Mouse (Mus musculus): ENCODE results near the gene Rit1. TPM values are rescaled to one million over a fixed set of nuclear protein-coding genes. Genes with fewer than 3 reads are reported as not detected.

The Rit1 gene
- total and polyA plus RNA-seq, 3 experiments, result 18.4 to 28.7 (median 23.7) TPM

- H3K4me1 ChIP-seq (ENCODE audit: control insufficient read depth in 1 of 2, insufficient read depth in 2 of 2), result no peaks in the 10 kb centered on the region
- H3K4me3 ChIP-seq (replicated peaks in 1 of 3; ENCODE audit: low read depth in 2 of 3, low read length in 2 of 3, poor library complexity in 1 of 3), result no peak overlapping the region
- in situ Hi-C loops (cut with MboI; ENCODE audit: low pct_ligation_motif_present, low pct_unique_long_range_greater_than_20kb, low sequenced_read_pairs), result no loop called here
- TF ChIP-seq CHD1 (IDR thresholded peaks at IDR 0.05; ENCODE audit: low read depth, low read length) (no peak), ETS1 (conservative IDR thresholded peaks at IDR 0.05; ENCODE audit: low read depth, low read length) (no peak), MAFK (IDR thresholded peaks at IDR 0.05; ENCODE audit: insufficient replicate concordance, low read length) (no peak), E2F4 (IDR thresholded peaks at IDR 0.05; ENCODE audit: insufficient replicate concordance, low read depth, low read length) (no peak), CTCF (conservative IDR thresholded peaks at IDR 0.05 in 1 of 2, IDR thresholded peaks at IDR 0.05 in 1 of 2; ENCODE audit: low read depth in 2 of 2, low read length in 2 of 2) (no peak), RCOR1 (conservative IDR thresholded peaks at IDR 0.05; ENCODE audit: low read depth, low read length) (no peak), UBTF (IDR thresholded peaks at IDR 0.05; ENCODE audit: low read depth, low read length) (no peak), NELFE (IDR thresholded peaks at IDR 0.05; ENCODE audit: low read depth, low read length) (no peak), ZKSCAN1 (IDR thresholded peaks at IDR 0.05; ENCODE audit: borderline replicate concordance, low read depth, low read length) (no peak), SIN3A (IDR thresholded peaks at IDR 0.05; ENCODE audit: low read length) (no peak), ZNF384 (IDR thresholded peaks at IDR 0.05; ENCODE audit: low read depth, low read length) (no peak), TCF12 (IDR thresholded peaks at IDR 0.05; ENCODE audit: low read depth, low read length) (no peak), CHD2 (IDR thresholded peaks at IDR 0.05; ENCODE audit: low read length) (no peak), TBP (conservative IDR thresholded peaks at IDR 0.05; ENCODE audit: low read depth, low read length) (no peak), JUND (conservative IDR thresholded peaks at IDR 0.05; ENCODE audit: low read depth, low read length) (no peak), USF2 (conservative IDR thresholded peaks at IDR 0.05; ENCODE audit: low read depth, low read length) (no peak)
- no peak for DNase-seq (ENCODE audit: extremely low read depth)
- H3K9ac ChIP-seq (ENCODE audit: insufficient read depth, low read depth), result no peak overlapping the region
- H3K27ac ChIP-seq (ENCODE audit: insufficient read depth, low read depth), result no peak overlapping the region
- peaks cover 74 to 92% of the 10 kb centered on the region in 2 experiments for H3K36me3 ChIP-seq (replicated peaks in 1 of 2; ENCODE audit: control insufficient read depth in 1 of 2, insufficient read depth in 1 of 2, low read length in 1 of 2)
- no peak overlapping the region for H3K4me2 ChIP-seq (ENCODE audit: insufficient read depth, low read depth, poor library complexity, severe bottlenecking)
- H3K27me3 ChIP-seq (replicated peaks), result no peaks in the 10 kb centered on the region
- H3K9me3 ChIP-seq (replicated peaks; ENCODE audit: low read length), result no peaks in the 10 kb centered on the region
- H3K79me2 ChIP-seq (replicated peaks; ENCODE audit: control insufficient read depth, extremely low read depth, insufficient read depth, poor library complexity, severe bottlenecking), result peaks cover 32% of the 10 kb centered on the region
- dilution Hi-C loops (cut with MboI; ENCODE audit: extremely low pct_ligation_motif_present, extremely low pct_unique_long_range_greater_than_20kb, low sequenced_read_pairs), result no loop called here
These were observed 16.4 kb upstream of the Rit1 start for GRCm38 (mm10) chr3:88700247-88700646.

GRCm38 (mm10) chr3:88701222-88701621, 15.4 kb upstream of the Rit1 start:
- Histone ChIP-seq H3K27ac (ENCODE audit: insufficient read depth, low read depth) (no peak overlapping the region), H3K9me3 (replicated peaks; ENCODE audit: low read length) (no peaks in the 10 kb centered on the region), H3K4me1 (ENCODE audit: control insufficient read depth in 1 of 2, insufficient read depth in 2 of 2) (no peaks in the 10 kb centered on the region), H3K4me3 (replicated peaks in 1 of 3; ENCODE audit: low read depth in 2 of 3, low read length in 2 of 3, poor library complexity in 1 of 3) (no peak overlapping the region), H3K9ac (ENCODE audit: insufficient read depth, low read depth) (no peak overlapping the region), H3K36me3 (replicated peaks in 1 of 2; ENCODE audit: control insufficient read depth in 1 of 2, insufficient read depth in 1 of 2, low read length in 1 of 2) (peaks cover 66 to 93% of the 10 kb centered on the region in 2 experiments), H3K4me2 (ENCODE audit: insufficient read depth, low read depth, poor library complexity, severe bottlenecking) (no peak overlapping the region), H3K27me3 (replicated peaks) (no peaks in the 10 kb centered on the region), H3K79me2 (replicated peaks; ENCODE audit: control insufficient read depth, extremely low read depth, insufficient read depth, poor library complexity, severe bottlenecking) (peaks cover 32% of the 10 kb centered on the region)
- in situ Hi-C loops (cut with MboI; ENCODE audit: low pct_ligation_motif_present, low pct_unique_long_range_greater_than_20kb, low sequenced_read_pairs), result no loop called here
- dilution Hi-C loops (cut with MboI; ENCODE audit: extremely low pct_ligation_motif_present, extremely low pct_unique_long_range_greater_than_20kb, low sequenced_read_pairs), result no loop called here
- TF ChIP-seq PAX5 (IDR thresholded peaks at IDR 0.05; ENCODE audit: low read length) (no peak), MEF2A (IDR thresholded peaks at IDR 0.05; ENCODE audit: borderline replicate concordance, low read depth, low read length) (no peak), MAFK (IDR thresholded peaks at IDR 0.05; ENCODE audit: insufficient replicate concordance, low read length) (no peak), ZKSCAN1 (IDR thresholded peaks at IDR 0.05; ENCODE audit: borderline replicate concordance, low read depth, low read length) (no peak), CTCF (conservative IDR thresholded peaks at IDR 0.05 in 1 of 2, IDR thresholded peaks at IDR 0.05 in 1 of 2; ENCODE audit: low read depth in 2 of 2, low read length in 2 of 2) (no peak), MYC (IDR thresholded peaks at IDR 0.05; ENCODE audit: low read depth, low read length) (no peak), EP300 (IDR thresholded peaks at IDR 0.05; ENCODE audit: low read length) (no peak), USF1 (IDR thresholded peaks at IDR 0.05; ENCODE audit: low read depth, low read length) (no peak), SMC3 (IDR thresholded peaks at IDR 0.05; ENCODE audit: low read depth, low read length) (no peak), TCF12 (IDR thresholded peaks at IDR 0.05; ENCODE audit: low read depth, low read length) (no peak), ELF1 (IDR thresholded peaks at IDR 0.05; ENCODE audit: low read depth, low read length) (no peak), TBP (conservative IDR thresholded peaks at IDR 0.05; ENCODE audit: low read depth, low read length) (no peak), POLR2A (IDR thresholded peaks at IDR 0.05; ENCODE audit: low read depth, low read length) (no peak), SIN3A (IDR thresholded peaks at IDR 0.05; ENCODE audit: low read length) (no peak), MAZ (IDR thresholded peaks at IDR 0.05; ENCODE audit: low read depth, low read length) (no peak), ZC3H11A (IDR thresholded peaks at IDR 0.05; ENCODE audit: low read depth, low read length) (no peak), ZNF384 (IDR thresholded peaks at IDR 0.05; ENCODE audit: low read depth, low read length) (no peak)
- DNase-seq (ENCODE audit: extremely low read depth), result no peak

All from CH12.LX (cell line).